Mouse (Mus musculus): ENCODE measurements around the gene Kcnh2. TPM values are rescaled to one million over a fixed set of nuclear protein-coding genes. Genes with fewer than 3 reads are reported as not detected.

The Kcnh2 gene
- total and polyA plus RNA-seq, 3 experiments: 1.8 to 6.8 TPM; not detected in 1

DNA sequence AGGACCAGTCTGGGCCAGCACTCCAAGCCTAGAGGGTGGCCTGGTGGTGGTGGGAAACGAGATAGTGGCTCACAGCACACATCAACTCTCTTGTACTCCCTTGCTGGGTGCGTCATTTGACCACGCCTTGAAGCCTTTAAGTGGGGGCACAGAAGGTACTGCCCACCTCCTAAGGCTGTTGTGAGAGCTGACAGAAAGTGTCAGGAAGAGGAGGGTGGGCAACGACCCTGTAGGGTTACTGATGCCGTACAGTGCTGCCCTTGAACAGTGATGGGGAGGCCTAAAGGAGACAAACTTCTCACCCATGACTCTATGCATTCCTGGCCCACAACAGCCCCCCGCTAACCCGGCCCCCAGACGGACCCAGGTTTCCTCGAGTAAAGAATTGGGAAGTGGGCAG, 15.0 kb upstream of the Kcnh2 start:
- no peak for DNase-seq (ENCODE audit: low read depth, low spot score)
- Histone ChIP-seq H3K79me2 (ENCODE audit: control insufficient read depth, insufficient read depth, low read length, poor library complexity) (no peaks in the 10 kb centered on the region), H3K27me3 (ENCODE audit: control insufficient read depth in 1 of 2, insufficient read depth in 2 of 2, low read length in 2 of 2) (no peaks in the 10 kb centered on the region), H3K27ac (ENCODE audit: control insufficient read depth, low read depth, low read length) (no peak overlapping the region), H3K4me1 (ENCODE audit: control insufficient read depth in 1 of 2, insufficient read depth in 2 of 2, low read length in 2 of 2) (peaks cover 2 to 10% of the 10 kb centered on the region in 2 experiments; a peak in 3 of 4 replicates), H3K9me3 (replicated peaks; ENCODE audit: insufficient read depth, low read length) (no peaks in the 10 kb centered on the region), H3K9ac (ENCODE audit: control insufficient read depth, low read depth, low read length, poor library complexity, severe bottlenecking) (no peak overlapping the region), H3K4me3 (ENCODE audit: control insufficient read depth in 1 of 2, insufficient read depth in 1 of 2, low read depth in 2 of 2, low read length in 2 of 2) (no peak overlapping the region), H3K36me3 (ENCODE audit: control insufficient read depth in 1 of 2, insufficient read depth in 2 of 2, low read length in 2 of 2) (peaks cover 0 to 4% of the 10 kb centered on the region in 2 experiments; a peak in 2 of 4 replicates)
- no peak for TF ChIP-seq HCFC1 (IDR thresholded peaks at IDR 0.05; ENCODE audit: low read depth, low read length)
- no peak for TF ChIP-seq USF1 (IDR thresholded peaks at IDR 0.05; ENCODE audit: low read depth, low read length)
- no peak for TF ChIP-seq POLR2AphosphoS5 (IDR thresholded peaks at IDR 0.05; ENCODE audit: borderline replicate concordance, low read depth, low read length)

DNA sequence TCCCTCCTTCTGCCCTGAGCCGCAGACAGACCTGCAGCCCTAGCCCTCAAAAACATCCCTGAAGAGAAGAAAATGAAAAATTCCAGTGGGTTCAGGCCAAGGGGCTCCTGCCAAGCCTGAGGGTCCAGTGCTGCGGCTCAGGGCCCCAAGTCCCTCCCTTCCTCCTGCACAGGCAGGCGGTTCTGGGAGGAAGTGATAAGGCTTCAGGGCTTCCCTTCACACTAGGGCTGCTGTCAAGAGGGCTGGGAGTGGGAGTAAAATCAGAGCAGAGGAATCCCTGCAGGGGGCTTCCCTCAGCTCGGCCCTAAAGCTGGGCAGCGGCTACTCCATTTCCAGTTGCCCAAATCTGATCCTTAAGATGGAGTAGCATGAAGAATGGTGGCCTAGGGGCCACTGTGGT, 14.1 kb upstream of the Kcnh2 start:
- no peaks in the 10 kb centered on the region for H3K9me3 ChIP-seq (replicated peaks; ENCODE audit: insufficient read depth, low read length)
- H3K4me3 ChIP-seq (ENCODE audit: control insufficient read depth in 1 of 2, insufficient read depth in 1 of 2, low read depth in 2 of 2, low read length in 2 of 2): no peak overlapping the region
- no peaks in the 10 kb centered on the region for H3K79me2 ChIP-seq (ENCODE audit: control insufficient read depth, insufficient read depth, low read length, poor library complexity)
- TF ChIP-seq SMC3 (IDR thresholded peaks at IDR 0.05; ENCODE audit: low read depth, low read length) (no peak), GABPA (IDR thresholded peaks at IDR 0.05; ENCODE audit: low read depth, low read length) (no peak), KAT2A (conservative IDR thresholded peaks at IDR 0.05; ENCODE audit: low read depth, low read length) (no peak), CHD2 (IDR thresholded peaks at IDR 0.05; ENCODE audit: low read length) (no peak), UBTF (IDR thresholded peaks at IDR 0.05; ENCODE audit: borderline replicate concordance, insufficient read depth, low read depth, low read length) (no peak), TCF12 (IDR thresholded peaks at IDR 0.05; ENCODE audit: low read depth, low read length) (peak; percentile 93), BHLHE40 (IDR thresholded peaks at IDR 0.05; ENCODE audit: borderline replicate concordance, low read depth, low read length) (no peak; the same call in 1 of the 2 replicates), MAZ (IDR thresholded peaks at IDR 0.05; ENCODE audit: low read depth, low read length) (peak; percentile 62; the same call in 1 of the 2 replicates), RCOR1 (IDR thresholded peaks at IDR 0.05; ENCODE audit: low read depth, low read length) (peak; percentile 99), MAFK (IDR thresholded peaks at IDR 0.05; ENCODE audit: borderline replicate concordance, low read depth, low read length) (no peak), E2F4 (IDR thresholded peaks at IDR 0.05; ENCODE audit: borderline replicate concordance, low read depth, low read length) (no peak), ETS1 (IDR thresholded peaks at IDR 0.05; ENCODE audit: low read depth, low read length) (no peak), ELF1 (IDR thresholded peaks at IDR 0.05; ENCODE audit: low read depth, low read length) (no peak), GATA1 (IDR thresholded peaks at IDR 0.05; ENCODE audit: low read depth, low read length) (peak; percentile 83), TAL1 (IDR thresholded peaks at IDR 0.05; ENCODE audit: low read length) (peak; percentile 89), SIN3A (IDR thresholded peaks at IDR 0.05; ENCODE audit: low read length) (peak; percentile 43; the same call in 1 of the 2 replicates), MEF2A (IDR thresholded peaks at IDR 0.05; ENCODE audit: extremely low read depth, insufficient replicate concordance, low read depth, low read length, poor library complexity, severe bottlenecking) (no peak), POLR2A (IDR thresholded peaks at IDR 0.05; ENCODE audit: control insufficient read depth in 1 of 2, insufficient read depth in 1 of 2, low read depth in 1 of 2, low read length in 2 of 2, poor library complexity in 1 of 2) (no peak), MXI1 (IDR thresholded peaks at IDR 0.05; ENCODE audit: low read depth, low read length) (peak; percentile 42; the same call in 1 of the 2 replicates), EP300 (IDR thresholded peaks at IDR 0.05; ENCODE audit: low read depth in 1 of 2, low read length in 2 of 2) (peak; percentile 81 to 90)
- DNase-seq (ENCODE audit: low read depth, low spot score): peak; percentile 69
- H3K4me1 ChIP-seq (ENCODE audit: control insufficient read depth in 1 of 2, insufficient read depth in 2 of 2, low read length in 2 of 2): peaks cover 2 to 13% of the 10 kb centered on the region in 2 experiments; a peak in 3 of 4 replicates
- no peaks in the 10 kb centered on the region for H3K27me3 ChIP-seq (ENCODE audit: control insufficient read depth in 1 of 2, insufficient read depth in 2 of 2, low read length in 2 of 2)
- H3K27ac ChIP-seq (ENCODE audit: control insufficient read depth, low read depth, low read length): no peak overlapping the region
- H3K9ac ChIP-seq (ENCODE audit: control insufficient read depth, low read depth, low read length, poor library complexity, severe bottlenecking): no peak overlapping the region
- peaks cover 0 to 4% of the 10 kb centered on the region in 2 experiments; a peak in 2 of 4 replicates for H3K36me3 ChIP-seq (ENCODE audit: control insufficient read depth in 1 of 2, insufficient read depth in 2 of 2, low read length in 2 of 2)
